Mouse (Mus musculus) ES-Bruce4 (cell line): Measurements from ENCODE around the gene Terf2.

Experiments
- CTCF ChIP-seq: IDR thresholded peaks from one replicate; pipeline ENCODE4 v1.8.1; 2011; ENCODE audit warnings: low read depth, low read length
- EP300 ChIP-seq: IDR thresholded peaks from 2 replicates; pipeline ENCODE4 v1.6.1; 2011; ENCODE audit warnings: low read depth, low read length; ENCODE audit not compliant: insufficient read depth
- POLR2A ChIP-seq: IDR thresholded peaks from one replicate; pipeline ENCODE4 v1.8.1; 2011; ENCODE audit warnings: low read length; ENCODE audit not compliant: insufficient read depth

DNA sequence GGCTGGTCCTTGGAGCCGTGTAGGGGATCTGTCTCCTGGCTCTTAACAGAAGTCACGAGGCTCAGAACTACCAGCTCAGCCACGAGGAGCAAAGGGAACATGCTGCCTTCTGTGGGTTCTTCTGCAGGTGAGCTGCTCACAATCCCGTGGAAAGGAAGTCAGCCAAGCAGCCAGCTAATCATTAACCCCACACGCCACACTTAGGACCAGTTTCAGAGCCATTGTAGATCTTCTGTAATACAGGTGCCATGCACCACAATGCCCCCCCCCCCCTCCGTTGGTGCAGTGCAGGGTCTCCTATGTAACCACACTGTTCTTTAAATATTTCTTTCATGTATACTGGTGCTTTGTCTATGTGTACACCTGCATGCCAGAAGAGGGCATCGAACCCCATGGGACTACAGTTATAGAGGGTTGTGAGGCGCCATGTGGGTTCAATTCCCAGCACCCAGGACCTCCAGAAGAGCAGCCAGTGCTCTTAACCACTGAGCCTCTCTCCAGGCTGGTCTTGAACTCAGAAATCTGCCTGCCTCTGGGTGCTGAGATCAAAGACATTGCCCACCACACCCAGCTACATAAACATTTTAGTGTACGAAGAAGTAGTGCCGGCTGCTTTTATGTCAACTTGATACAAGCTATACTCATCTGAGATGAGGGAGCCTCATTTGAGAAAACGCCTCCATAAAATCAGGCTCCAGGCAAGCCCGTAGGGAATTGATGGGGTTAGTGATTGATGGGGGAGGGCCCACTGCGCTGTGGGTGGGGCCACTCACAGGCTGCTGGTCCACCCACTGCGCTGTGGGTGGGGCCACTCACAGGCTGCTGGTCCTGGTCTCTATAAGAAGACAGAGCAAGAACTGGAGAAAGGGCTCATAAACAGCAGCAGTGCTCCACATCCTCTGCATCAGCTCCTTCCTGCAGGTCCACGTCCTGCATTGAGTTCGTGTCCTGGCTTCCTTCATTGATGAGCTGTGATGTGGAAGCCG, 30.5 kb downstream of the Terf2 start, which contains the start of gene Tmed6:
- TF ChIP-seq EP300 (no peak), CTCF (no peak), POLR2A (no peak)
